Mouse (Mus musculus): ENCODE data around the gene Uba2. TPM values are rescaled to one million over a fixed set of nuclear protein-coding genes. Genes with fewer than 3 reads are reported as not detected.
"Not testable (repeated sequence)": the region's sequence is repeated elsewhere in the genome, so short reads cannot be mapped to it uniquely, and the experiment has no call there.

Gene Uba2
- total RNA-seq, 2 experiments from 2014 or later: 33.4 to 38.7 TPM

GRCm38 (mm10) chr7:34195632-34196031 lies 26.2 kb upstream of the Uba2 start:
- H3K4me3 ChIP-seq: peak overlapping the region; percentile 95
- DNase-seq: no peak
- TF ChIP-seq CTCF (IDR thresholded peaks at IDR 0.05): peak; percentile 50
- intact Hi-C loops (cut with DNase I): loop anchor here (2.0 to 10.0 kb wide), 3 partner anchors 33 to 211 kb away; partner anchors contain the start of gene Wtip
- peak overlapping the region; percentile 89 for H3K27ac ChIP-seq

- no peak for TF ChIP-seq CTCF (IDR thresholded peaks at IDR 0.05)
- Histone ChIP-seq H3K27ac (no peak overlapping the region), H3K4me3 (no peak overlapping the region)
- DNase-seq: no peak
- intact Hi-C loops (cut with DNase I): loop anchor here (10.0 kb wide), 1 partner anchor 208 kb away; no protein-coding TSS in a partner anchor
Observed at GRCm38 (mm10) chr7:34192825-34193224, 23.4 kb upstream of the Uba2 start.

- H3K4me3 ChIP-seq: 0 out of 2 replicates have a peak overlapping the region, but pooled peaks have one; percentile 11
- no peak for TF ChIP-seq CTCF (IDR thresholded peaks at IDR 0.05)
- no peak overlapping the region for H3K27ac ChIP-seq
- no peak for DNase-seq
- intact Hi-C loops (cut with DNase I): no loop called here
Observed at GRCm38 (mm10) chr7:34189376-34189989, 20.1 kb upstream of the Uba2 start.

- no peak for DNase-seq
- Histone ChIP-seq H3K27ac (no peak overlapping the region), H3K4me3 (no peak overlapping the region)
- TF ChIP-seq CTCF (IDR thresholded peaks at IDR 0.05): no peak
- intact Hi-C loops (cut with DNase I): no loop called here
Observed at GRCm38 (mm10) chr7:34183794-34184193, 14.4 kb upstream of the Uba2 start.

- no peak for TF ChIP-seq CTCF (IDR thresholded peaks at IDR 0.05)
- H3K27ac ChIP-seq: no peak overlapping the region
- no peak for DNase-seq
- no peak overlapping the region for H3K4me3 ChIP-seq
- intact Hi-C loops (cut with DNase I): no loop called here
Observed at GRCm38 (mm10) chr7:34183356-34183755, 14.0 kb upstream of the Uba2 start.

- H3K27ac ChIP-seq; DNase-seq; H3K4me3 ChIP-seq; intact Hi-C loops (cut with DNase I): not testable (repeated sequence)
Observed at GRCm38 (mm10) chr7:34176241-34176640, 6.8 kb upstream of the Uba2 start.

GRCm38 (mm10) chr7:34172251-34172650 lies 2.9 kb upstream of the Uba2 start:
- DNase-seq: no peak
- TF ChIP-seq CTCF (IDR thresholded peaks at IDR 0.05): no peak
- H3K4me3 ChIP-seq: no peak overlapping the region
- intact Hi-C loops (cut with DNase I): no loop called here
- no peak overlapping the region for H3K27ac ChIP-seq

GRCm38 (mm10) chr7:34168470-34169251 lies 738 bp downstream of the Uba2 start:
- intact Hi-C loops (cut with DNase I): loop anchor here (10.0 kb wide), 1 partner anchor 886 kb away; the partner anchor contains the start of gene Cebpg
- DNase-seq: peak; percentile 96
- H3K27ac ChIP-seq: peak overlapping the region; percentile 96
- H3K4me3 ChIP-seq: peak overlapping the region; percentile 91
- no peak for TF ChIP-seq CTCF (IDR thresholded peaks at IDR 0.05)

- Histone ChIP-seq H3K4me3 (peak overlapping the region; percentile 91), H3K27ac (peak overlapping the region; percentile 96)
- peak; percentile 79 for DNase-seq
- TF ChIP-seq CTCF (IDR thresholded peaks at IDR 0.05): no peak
- intact Hi-C loops (cut with DNase I): loop anchor here (10.0 kb wide), 1 partner anchor 887 kb away; the partner anchor contains the start of gene Cebpg
Observed at GRCm38 (mm10) chr7:34167766-34168469, 1.5 kb downstream of the Uba2 start.

GRCm38 (mm10) chr7:34166850-34167249 lies 2.5 kb downstream of the Uba2 start:
- intact Hi-C loops (cut with DNase I): loop anchor here (10.0 kb wide), 1 partner anchor 888 kb away; the partner anchor contains the start of gene Cebpg
- peak overlapping the region; percentile 91 for H3K4me3 ChIP-seq
- peak overlapping the region; percentile 96 for H3K27ac ChIP-seq
- peak; percentile 37 for DNase-seq
- peak; percentile 54 for TF ChIP-seq CTCF (IDR thresholded peaks at IDR 0.05)

- no peak for TF ChIP-seq CTCF (IDR thresholded peaks at IDR 0.05)
- no peak for DNase-seq
- no peak overlapping the region for H3K4me3 ChIP-seq
- intact Hi-C loops (cut with DNase I): loop anchor here (10.0 kb wide), 1 partner anchor 889 kb away; the partner anchor contains the start of gene Cebpg
- H3K27ac ChIP-seq: peak overlapping the region; percentile 96
Observed at GRCm38 (mm10) chr7:34165999-34166398, 3.4 kb downstream of the Uba2 start.

GRCm38 (mm10) chr7:34164671-34165070 lies 4.7 kb downstream of the Uba2 start:
- Histone ChIP-seq H3K4me3 (no peak overlapping the region), H3K27ac (peak overlapping the region; percentile 41)
- intact Hi-C loops (cut with DNase I): loop anchor here (10.0 kb wide), 1 partner anchor 890 kb away; the partner anchor contains the start of gene Cebpg
- no peak for DNase-seq
- no peak for TF ChIP-seq CTCF (IDR thresholded peaks at IDR 0.05)
